Mouse (Mus musculus) heart, postnatal 0 days (tissue): ENCODE data around the gene Cabp7.

Experiments used
- CTCF ChIP-seq: IDR thresholded peaks from 2 replicates; pipeline ENCODE4 v1.5.1; 2016; ENCODE audit warnings: antibody characterized with exemption, control low read depth, low read depth
- EP300 ChIP-seq: IDR thresholded peaks from 2 replicates; pipeline ENCODE4 v1.6.1; 2016; ENCODE audit warnings: antibody characterized with exemption, low read depth

DNA sequence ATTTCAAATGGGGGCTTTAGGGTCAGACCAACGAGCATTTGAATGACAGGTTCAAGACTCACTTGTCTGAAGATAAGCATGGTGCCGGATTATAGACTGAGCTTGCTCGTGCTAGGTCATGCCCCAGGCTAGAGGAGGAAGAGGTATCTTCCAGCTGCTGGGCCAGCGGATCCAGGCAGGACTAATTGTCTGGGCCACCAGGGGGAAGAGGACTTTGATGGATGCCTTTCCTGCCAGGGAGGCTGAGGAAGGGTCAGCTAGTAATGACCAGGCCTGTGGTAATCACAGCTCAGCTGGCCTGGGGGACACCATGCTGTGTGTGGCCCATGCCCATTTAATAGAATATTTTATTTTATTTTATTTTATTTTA is 11.2 kb upstream of the Cabp7 start:
- TF ChIP-seq CTCF (no peak), EP300 (no peak)
